Mouse (Mus musculus) small intestine, adult 2 months (tissue): ENCODE measurements at regions not wholly inside any gene's neighbourhood (a gene's known extent, or its start where the extent isn't known, plus 50 kb on each side); places are given as distances from the start of the nearest gene placed in this dataset.

Experiments used
- CTCF ChIP-seq: fragments of 200-500 bp; IDR thresholded peaks from 2 replicates; pipeline ENCODE4 v1.5.1; 2012; ENCODE audit warnings: low read depth, mild to moderate bottlenecking, control low read depth, inconsistent platforms, low read length, moderate library complexity, mixed read lengths; ENCODE audit not compliant: insufficient replicate concordance, insufficient read length; ENCODE audit errors: extremely low read depth
- POLR2A ChIP-seq: fragments of 200-500 bp; IDR thresholded peaks from 2 replicates; pipeline ENCODE4 v1.6.1; 2012; ENCODE audit warnings: low read depth, mild to moderate bottlenecking, control low read depth, inconsistent platforms, low read length, moderate library complexity

DNA sequence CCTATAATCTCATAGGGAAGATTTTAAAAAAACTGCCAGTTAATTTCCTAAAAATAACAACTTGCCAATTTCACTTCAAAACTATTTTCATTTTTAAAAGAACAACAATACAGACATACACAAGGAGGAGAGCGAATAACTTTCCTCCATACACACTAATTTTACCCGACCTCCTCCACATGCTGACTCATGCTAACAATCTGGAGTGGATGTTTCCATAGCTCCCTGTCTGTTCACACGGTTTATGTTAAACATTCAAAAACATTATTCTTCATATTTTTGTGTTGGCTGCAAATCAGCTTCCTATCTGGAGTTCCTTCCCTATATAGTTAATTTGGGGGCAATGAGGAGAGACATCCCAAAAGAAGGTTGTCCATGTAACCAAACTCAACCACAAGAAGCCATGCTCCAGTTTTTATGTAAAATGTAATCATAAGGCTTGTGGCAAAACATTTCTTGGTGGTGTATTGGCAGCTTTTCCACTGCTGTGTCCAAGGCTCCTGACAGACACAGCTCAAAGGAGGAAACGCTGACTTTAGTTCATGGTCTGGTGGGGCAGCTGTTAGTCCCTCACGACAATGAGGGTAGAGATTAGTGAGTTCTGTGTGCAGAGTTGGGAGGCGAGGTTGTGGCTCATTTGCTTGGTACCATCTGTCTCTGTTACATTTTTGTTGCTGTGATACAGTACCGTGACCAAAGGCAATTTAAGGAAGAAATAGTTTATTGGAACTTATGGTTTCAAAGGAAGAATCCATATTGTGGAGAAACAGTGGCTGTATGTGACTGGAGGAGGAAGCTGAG is 203.1 kb upstream of the Tmc3 start:
- no peak for TF ChIP-seq POLR2A
- TF ChIP-seq CTCF, result no peak
